10 mouse cellular contexts compared by ENCODE assay signal in the genomic region with DNA sequence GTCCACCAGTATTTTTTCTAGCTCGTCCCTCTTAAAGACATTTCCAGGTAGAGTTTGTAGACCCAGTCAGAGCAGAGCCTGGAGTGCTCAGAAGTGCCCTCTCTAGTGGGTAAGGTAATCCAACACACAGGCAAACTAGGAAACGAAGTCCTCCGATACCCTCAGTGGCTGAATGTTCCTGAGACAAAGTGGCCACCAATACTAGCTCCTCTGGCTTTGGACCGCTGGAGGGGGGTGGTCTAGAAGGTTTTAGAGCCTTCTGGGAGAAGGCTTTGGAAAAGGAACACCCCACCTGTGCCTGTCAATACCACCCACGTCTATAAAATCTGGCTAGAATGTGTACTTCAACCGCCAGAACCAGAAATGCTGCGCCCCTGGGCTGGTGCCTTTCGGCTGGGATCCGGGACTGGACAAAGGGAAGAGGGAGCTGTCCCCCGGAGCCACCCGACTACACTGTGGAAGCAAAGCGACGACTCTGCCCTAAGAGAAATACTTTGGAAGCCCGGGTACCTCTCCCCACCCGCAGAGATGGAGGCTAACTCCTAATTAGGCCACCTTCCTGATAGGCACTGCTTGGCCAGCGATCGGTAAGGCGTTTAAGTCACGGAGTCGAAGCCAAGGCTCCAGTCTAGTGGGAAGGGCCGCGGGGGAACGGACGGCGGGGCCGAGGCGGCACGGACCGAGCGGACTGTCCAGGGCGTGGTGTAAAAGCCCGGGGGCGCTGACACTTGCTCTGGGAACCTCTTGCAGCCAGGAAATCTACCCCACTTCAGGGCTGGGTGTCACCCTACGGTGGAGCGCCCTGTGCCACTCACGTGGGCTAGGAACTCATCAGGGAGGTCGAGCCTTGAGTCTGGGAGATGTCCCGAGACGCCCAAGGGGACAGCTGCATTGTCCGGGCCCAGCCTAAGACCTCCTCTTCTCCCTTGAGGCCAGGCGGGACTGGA. TPM values are rescaled to one million over a fixed set of nuclear protein-coding genes. Genes with fewer than 3 reads are reported as not detected.
DNase-seq lines count a peak whose midpoint lies in the region; ATAC-seq and TF ChIP-seq lines count a peak whose summit lies in the region.
"Had no signal": no experiment of that assay in that cellular context is flagged by ENCODE, and none has a peak within 500 bp of the region (broad histone marks: within the 10 kb centered on the region; RNA-seq: fewer than 3 reads in every experiment).

No protein-coding gene starts in this region.

- WGBS in intestine, embryonic 14.5 days, result 2% methylated on average over 41 of the region's 41 CpGs
- 3% methylated on average over 41 of the region's 41 CpGs for WGBS in intestine, embryonic 16.5 days
- 1% methylated on average over 41 of the region's 41 CpGs for WGBS in hindbrain, embryonic 12.5 days

- no peak overlapping the region for H3K27ac ChIP-seq in intestine, embryonic 14.5 days (ENCODE audit: low read depth)
- no peak overlapping the region for H3K27ac ChIP-seq in intestine, embryonic 16.5 days (ENCODE audit: low read length)
- H3K27ac ChIP-seq in hindbrain, embryonic 12.5 days, result peak overlapping the region; percentile 66

- H3K4me3 ChIP-seq in intestine, embryonic 14.5 days (ENCODE audit: low read depth, low read length), result no peak overlapping the region
- H3K4me3 ChIP-seq in intestine, embryonic 16.5 days (ENCODE audit: low read length), result no peak overlapping the region
- H3K4me3 ChIP-seq in C2C12 (ENCODE audit: insufficient read depth, poor library complexity, severe bottlenecking), result peak overlapping the region; percentile 38
- H3K4me3 ChIP-seq in hindbrain, embryonic 12.5 days, result peak overlapping the region; percentile 27

- H3K4me1 ChIP-seq in intestine, embryonic 14.5 days (replicated peaks; ENCODE audit: control insufficient read depth, insufficient read depth, low read length), result peaks cover under 1% of the 10 kb centered on the region; the same call in 1 of the 2 replicates
- 0 out of 2 replicates have a peak, but pooled peaks cover 1% of the 10 kb centered on the region for H3K4me1 ChIP-seq in intestine, embryonic 16.5 days (ENCODE audit: control insufficient read depth, insufficient read depth, low read length)
- peaks cover 9% of the 10 kb centered on the region for H3K4me1 ChIP-seq in hindbrain, embryonic 12.5 days

- no peak for ATAC-seq in intestine, embryonic 14.5 days (replicated peaks; ENCODE audit: low FRiP score, low TSS enrichment, low read depth)
- no peak for ATAC-seq in intestine, embryonic 16.5 days
- 0 out of 2 replicates have a peak, but pooled peaks have one; percentile 21 for ATAC-seq in hindbrain, embryonic 12.5 days (ENCODE audit: low FRiP score)

- peak overlapping the region; percentile 64 for H3ac ChIP-seq in C2C12 (ENCODE audit: control insufficient read depth, insufficient read length, low read depth)

- H3K4me2 ChIP-seq in intestine, embryonic 14.5 days (ENCODE audit: low read length), result no peak overlapping the region
- H3K4me2 ChIP-seq in intestine, embryonic 16.5 days (ENCODE audit: low read depth, low read length), result no peak overlapping the region
- H3K4me2 ChIP-seq in hindbrain, embryonic 12.5 days (replicated peaks), result peak overlapping the region; percentile 47

- H3K79me2 ChIP-seq in C2C12 (ENCODE audit: control insufficient read depth, insufficient read depth), result peaks cover 82% of the 10 kb centered on the region

- peak; percentile 73 for DNase-seq in intestine, embryonic 14.5 days (ENCODE audit: low spot score)
- peak; percentile 60 for DNase-seq in embryo, embryonic 11 days
- DNase-seq in adrenal gland, postnatal 25 days, result no peak
- DNase-seq in urinary bladder, postnatal 10 days (ENCODE audit: low spot score), result no peak
- no peak for DNase-seq in spleen, adult 12 weeks (ENCODE audit: low spot score)
- DNase-seq: kidney, postnatal 36 days; right cerebral cortex, postnatal 25 days had no signal

- H3K36me3 ChIP-seq in intestine, embryonic 14.5 days (ENCODE audit: control insufficient read depth, insufficient read depth, low read length), result no peaks in the 10 kb centered on the region
- no peaks in the 10 kb centered on the region for H3K36me3 ChIP-seq in intestine, embryonic 16.5 days (ENCODE audit: control insufficient read depth, insufficient read depth, low read length)
- peaks cover 38% of the 10 kb centered on the region for H3K36me3 ChIP-seq in C2C12 (ENCODE audit: control insufficient read depth, insufficient read depth)
- no peaks in the 10 kb centered on the region for H3K36me3 ChIP-seq in hindbrain, embryonic 12.5 days

- no peaks in the 10 kb centered on the region for H3K9me3 ChIP-seq in intestine, embryonic 14.5 days (ENCODE audit: control insufficient read depth, low read length)
- H3K9me3 ChIP-seq in intestine, embryonic 16.5 days (ENCODE audit: control insufficient read depth, low read length), result no peaks in the 10 kb centered on the region
- H3K9me3 ChIP-seq in hindbrain, embryonic 12.5 days (replicated peaks), result no peaks in the 10 kb centered on the region

- peaks cover 96% of the 10 kb centered on the region for H3K27me3 ChIP-seq in intestine, embryonic 14.5 days (replicated peaks; ENCODE audit: control insufficient read depth, insufficient read depth, low read length)
- peaks cover 76% of the 10 kb centered on the region for H3K27me3 ChIP-seq in intestine, embryonic 16.5 days (replicated peaks; ENCODE audit: control insufficient read depth, insufficient read depth, low read length)
- no peaks in the 10 kb centered on the region for H3K27me3 ChIP-seq in C2C12 (ENCODE audit: control insufficient read depth, insufficient read depth, insufficient read length)
- peaks cover 85% of the 10 kb centered on the region for H3K27me3 ChIP-seq in hindbrain, embryonic 12.5 days

- TF ChIP-seq CTCF in C2C12 (IDR thresholded peaks at IDR 0.05; ENCODE audit: control insufficient read depth, insufficient read depth, insufficient read length), result no peak

- no peak overlapping the region for H3K9ac ChIP-seq in intestine, embryonic 14.5 days (ENCODE audit: low read length)
- no peak overlapping the region for H3K9ac ChIP-seq in intestine, embryonic 16.5 days (ENCODE audit: low read depth, low read length)
- peak overlapping the region; percentile 53 for H3K9ac ChIP-seq in hindbrain, embryonic 12.5 days

- peaks cover 52% of the 10 kb centered on the region for H3K79me3 ChIP-seq in C2C12 (ENCODE audit: low read depth)

TF ChIP-seq in C2C12, 6 proteins besides CTCF, POLR2A, EP300 and RAD21:
- TF ChIP-seq CEBPB (IDR thresholded peaks at IDR 0.05; ENCODE audit: low read depth) (no peak), MYOD1 (IDR thresholded peaks at IDR 0.05; ENCODE audit: control insufficient read depth, insufficient read length, low read depth) (peak; percentile 76)

RNA-seq across cellular contexts. Expression of a gene that starts 14.4 kb away (rescaled TPM):
- polyA plus RNA-seq in intestine, embryonic 14.5 days (2014; fragmentation: Nextera tagmentation; extraction: Ambion mirVana), result not detected in 2 replicates
- not detected in 2 replicates for polyA plus RNA-seq in intestine, embryonic 16.5 days (2015; fragmentation: Nextera tagmentation; extraction: Ambion mirVana)
- polyA plus RNA-seq in C2C12 (2012; fragmentation: generic; extraction: Trizol), result 72.4 TPM
- polyA plus RNA-seq in hindbrain, embryonic 12.5 days (2016; fragmentation: Nextera tagmentation; extraction: Ambion mirVana), result 36.0 and 36.9 TPM in 2 replicates
- total RNA-seq in adrenal gland, postnatal 25 days (2021), result 1.6 and 4.2 TPM in 2 replicates

Comparison
In these comparisons a context has a peak if more than half of its experiments do, and no peak if none do; other contexts are left out.
1. DNase-seq: peak in intestine, embryonic 14.5 days (single experiment) and embryo, embryonic 11 days (single experiment); none in adrenal gland, postnatal 25 days (single experiment), urinary bladder, postnatal 10 days (single experiment) and spleen, adult 12 weeks (single experiment).
2. H3K4me3 ChIP-seq: peak in C2C12 (single experiment) and hindbrain, embryonic 12.5 days (single experiment); none in intestine, embryonic 14.5 days (single experiment) and intestine, embryonic 16.5 days (single experiment).
3. RNA of a gene that starts 14.4 kb away (polyA plus RNA-seq): 72.4 TPM in C2C12 (single experiment) and 36.0 to 36.9 TPM in hindbrain, embryonic 12.5 days; not detected in intestine, embryonic 14.5 days and not detected in intestine, embryonic 16.5 days; every median in the first group is over 10 times any median in the second.